Comparison of ENCODE assay signal across 7 mouse cellular contexts in the genomic region with DNA sequence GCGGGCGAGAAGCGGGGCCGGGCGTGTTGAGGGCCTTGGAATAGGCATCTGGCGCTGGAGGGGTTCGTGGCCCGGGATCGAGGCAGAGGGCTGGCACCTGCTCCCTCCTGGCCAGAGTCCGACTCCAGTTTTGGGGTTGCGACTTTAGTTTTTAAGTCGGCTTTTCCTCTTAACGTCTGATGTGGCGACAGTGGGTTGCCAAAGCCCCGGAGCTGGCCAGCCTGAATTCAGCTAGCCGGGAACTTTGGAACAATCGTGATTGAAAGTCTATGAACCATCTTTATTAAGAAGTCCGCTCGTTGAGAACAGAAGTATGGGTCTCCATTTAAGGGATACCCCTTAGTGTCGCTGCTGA. TPM values are rescaled to one million over a fixed set of nuclear protein-coding genes. Genes with fewer than 3 reads are reported as not detected.
A peak's percentile ranks its signal among the peaks of the same experiment; 100 is the strongest.
DNase-seq lines count a peak whose midpoint lies in the region; ATAC-seq and TF ChIP-seq lines count a peak whose summit lies in the region.

No protein-coding gene starts in this region.

- no peak for TF ChIP-seq POLR2A in embryonic fibroblast, embryonic 13.5 days (IDR thresholded peaks at IDR 0.05; ENCODE audit: low read depth, low read length)
- TF ChIP-seq POLR2A in olfactory bulb, adult 2 months (IDR thresholded peaks at IDR 0.05; ENCODE audit: insufficient read depth, low read depth, low read length) = no peak

- TF ChIP-seq CTCF in embryonic fibroblast, embryonic 13.5 days (IDR thresholded peaks at IDR 0.05; ENCODE audit: borderline replicate concordance, insufficient read depth, low read length) = no peak
- no peak for TF ChIP-seq CTCF in olfactory bulb, adult 2 months (IDR thresholded peaks at IDR 0.05; ENCODE audit: insufficient read depth, low read depth, low read length)

- 2% methylated on average over 20 of the region's 20 CpGs for WGBS in lung, embryonic 15.5 days
- WGBS in limb, embryonic 11.5 days = 3% methylated on average over 20 of the region's 20 CpGs
- 0% methylated on average over 20 of the region's 20 CpGs for WGBS in olfactory bulb, adult 2 months

- peak overlapping the region; percentile 41 for H3K9ac ChIP-seq in lung, embryonic 15.5 days
- H3K9ac ChIP-seq in limb, embryonic 11.5 days (ENCODE audit: low read length) = peak overlapping the region; percentile 55

- H3K27ac ChIP-seq in lung, embryonic 15.5 days = 0 out of 2 replicates have a peak overlapping the region, but pooled peaks have one; percentile 16
- no peak overlapping the region for H3K27ac ChIP-seq in embryonic fibroblast, embryonic 13.5 days (ENCODE audit: insufficient read depth, low read length)
- no peak overlapping the region for H3K27ac ChIP-seq in limb, embryonic 11.5 days (replicated peaks; ENCODE audit: low read depth, low read length)
- H3K27ac ChIP-seq in olfactory bulb, adult 2 months (ENCODE audit: insufficient read depth, low read depth, low read length) = peak overlapping the region; percentile 17

- H3K4me2 ChIP-seq in lung, embryonic 15.5 days = peak overlapping the region; percentile 82
- peak overlapping the region; percentile 87 for H3K4me2 ChIP-seq in limb, embryonic 11.5 days (ENCODE audit: low read depth, severe bottlenecking)

- peak overlapping the region; percentile 75 for H3K4me3 ChIP-seq in lung, embryonic 15.5 days
- H3K4me3 ChIP-seq in embryonic fibroblast, embryonic 13.5 days (ENCODE audit: insufficient read depth, low read length) = peak overlapping the region; percentile 64
- peak overlapping the region; percentile 67 for H3K4me3 ChIP-seq in limb, embryonic 11.5 days (ENCODE audit: low read depth, low read length)
- H3K4me3 ChIP-seq in olfactory bulb, adult 2 months (ENCODE audit: insufficient read depth, low read depth, low read length) = peak overlapping the region; percentile 65

- H3K9me3 ChIP-seq in lung, embryonic 15.5 days = no peaks in the 10 kb centered on the region
- no peaks in the 10 kb centered on the region for H3K9me3 ChIP-seq in limb, embryonic 11.5 days (ENCODE audit: control insufficient read depth, low read length)

- H3K27me3 ChIP-seq in lung, embryonic 15.5 days = peaks cover 9% of the 10 kb centered on the region; the same call in 1 of the 2 replicates
- 0 out of 2 replicates have a peak, but pooled peaks cover 6% of the 10 kb centered on the region for H3K27me3 ChIP-seq in limb, embryonic 11.5 days (ENCODE audit: control insufficient read depth, insufficient read depth, low read length)

- ATAC-seq in lung, embryonic 15.5 days (ENCODE audit: borderline replicate concordance, extremely low read depth, low FRiP score, low TSS enrichment) = no peak
- no peak for ATAC-seq in limb, embryonic 11.5 days (ENCODE audit: insufficient number of reproducible peaks, low FRiP score, low TSS enrichment, low read depth)

- peaks cover 11% of the 10 kb centered on the region for H3K4me1 ChIP-seq in lung, embryonic 15.5 days
- peaks cover 6% of the 10 kb centered on the region for H3K4me1 ChIP-seq in embryonic fibroblast, embryonic 13.5 days (ENCODE audit: control insufficient read depth, insufficient read depth, low read length)
- peaks cover 3% of the 10 kb centered on the region; the same call in 1 of the 2 replicates for H3K4me1 ChIP-seq in limb, embryonic 11.5 days (ENCODE audit: control insufficient read depth, insufficient read depth, low read length)
- H3K4me1 ChIP-seq in olfactory bulb, adult 2 months (ENCODE audit: control insufficient read depth, insufficient read depth, low read length) = peaks cover 9% of the 10 kb centered on the region

- H3K36me3 ChIP-seq in lung, embryonic 15.5 days = 0 out of 2 replicates have a peak, but pooled peaks cover 3% of the 10 kb centered on the region
- H3K36me3 ChIP-seq in limb, embryonic 11.5 days (ENCODE audit: control insufficient read depth, insufficient read depth, low read length) = no peaks in the 10 kb centered on the region

- DNase-seq in lung, adult 18-20 months = no peak
- DNase-seq in limb, embryonic 11.5 days (ENCODE audit: low spot score) = no peak
- DNase-seq in testis, postnatal 10 days (ENCODE audit: low spot score) = no peak
- DNase-seq in gastrocnemius, adult 8-10 months (ENCODE audit: low spot score in 2 of 2) = no peak

RNA-seq across cellular contexts. Expression of a gene that starts 0.6 kb away (rescaled TPM):
- polyA plus RNA-seq in lung, embryonic 15.5 days (2015; fragmentation: Nextera tagmentation; extraction: Ambion mirVana) = 18.8 and 19.9 TPM in 2 replicates
- 9.3 and 11.5 TPM in 2 replicates for polyA plus RNA-seq in embryonic fibroblast, embryonic 13.5 days (2011; ENCODE audit: insufficient read length, low read depth, missing spikeins)
- 16.6 and 18.5 TPM in 2 replicates for polyA plus RNA-seq in limb, embryonic 11.5 days (2014; fragmentation: Nextera tagmentation; extraction: Ambion mirVana)
- polyA plus RNA-seq in olfactory bulb, adult 2 months (2012; ENCODE audit: insufficient read depth, insufficient read length, low replicate concordance, missing spikeins) = not detected in 2 replicates
- 10 to 100 TPM; 41.7 to 53.2 (median 46.3) TPM for total RNA-seq in gastrocnemius, adult 8-10 months (2022)

RNA-seq across cellular contexts. Expression of a gene that starts 10.8 kb away (rescaled TPM):
- polyA plus RNA-seq in lung, embryonic 15.5 days (2015; fragmentation: Nextera tagmentation; extraction: Ambion mirVana) = 31.7 and 32.1 TPM in 2 replicates
- 14.3 and 18.9 TPM in 2 replicates for polyA plus RNA-seq in embryonic fibroblast, embryonic 13.5 days (2011; ENCODE audit: insufficient read length, low read depth, missing spikeins)
- 27.2 and 28.8 TPM in 2 replicates for polyA plus RNA-seq in limb, embryonic 11.5 days (2014; fragmentation: Nextera tagmentation; extraction: Ambion mirVana)
- polyA plus RNA-seq in olfactory bulb, adult 2 months (2012; ENCODE audit: insufficient read depth, insufficient read length, low replicate concordance, missing spikeins) = not detected in 2 replicates
- 10 to 100 TPM; 64.2 to 71.5 (median 68.6) TPM for total RNA-seq in gastrocnemius, adult 8-10 months (2022)

RNA-seq across cellular contexts. Expression of a gene that starts 15.0 kb away (rescaled TPM):
- 1.00 and 1.4 TPM in 2 replicates for polyA plus RNA-seq in lung, embryonic 15.5 days (2015; fragmentation: Nextera tagmentation; extraction: Ambion mirVana)
- polyA plus RNA-seq in embryonic fibroblast, embryonic 13.5 days (2011; ENCODE audit: insufficient read length, low read depth, missing spikeins) = not detected in 2 replicates
- polyA plus RNA-seq in limb, embryonic 11.5 days (2014; fragmentation: Nextera tagmentation; extraction: Ambion mirVana) = 0.24 and 0.47 TPM in 2 replicates
- polyA plus RNA-seq in olfactory bulb, adult 2 months (2012; ENCODE audit: insufficient read depth, insufficient read length, low replicate concordance, missing spikeins) = not detected in 2 replicates
- total RNA-seq in gastrocnemius, adult 8-10 months (2022) = 1 to 10 TPM; 2.9 to 3.8 (median 3.3) TPM

RNA-seq across cellular contexts. Expression of a gene that starts 35.4 kb away (rescaled TPM):
- polyA plus RNA-seq in lung, embryonic 15.5 days (2015; fragmentation: Nextera tagmentation; extraction: Ambion mirVana) = 54.4 and 56.6 TPM in 2 replicates
- polyA plus RNA-seq in embryonic fibroblast, embryonic 13.5 days (2011; ENCODE audit: insufficient read length, low read depth, missing spikeins) = 22.2 and 25.6 TPM in 2 replicates
- 65.1 and 66.0 TPM in 2 replicates for polyA plus RNA-seq in limb, embryonic 11.5 days (2014; fragmentation: Nextera tagmentation; extraction: Ambion mirVana)
- polyA plus RNA-seq in olfactory bulb, adult 2 months (2012; ENCODE audit: insufficient read depth, insufficient read length, low replicate concordance, missing spikeins) = not detected in 2 replicates
- 10 to 100 TPM; 10.5 to 13.7 (median 11.9) TPM for total RNA-seq in gastrocnemius, adult 8-10 months (2022)

RNA-seq across cellular contexts. Expression of a gene that starts 35.7 kb away (rescaled TPM):
- polyA plus RNA-seq in lung, embryonic 15.5 days (2015; fragmentation: Nextera tagmentation; extraction: Ambion mirVana) = 41.7 and 44.2 TPM in 2 replicates
- 15.5 and 17.4 TPM in 2 replicates for polyA plus RNA-seq in embryonic fibroblast, embryonic 13.5 days (2011; ENCODE audit: insufficient read length, low read depth, missing spikeins)
- polyA plus RNA-seq in limb, embryonic 11.5 days (2014; fragmentation: Nextera tagmentation; extraction: Ambion mirVana) = 36.8 and 42.1 TPM in 2 replicates
- polyA plus RNA-seq in olfactory bulb, adult 2 months (2012; ENCODE audit: insufficient read depth, insufficient read length, low replicate concordance, missing spikeins) = not detected in 2 replicates
- total RNA-seq in gastrocnemius, adult 8-10 months (2022) = 10 to 100 TPM; 31.0 to 38.6 (median 35.4) TPM

Comparison
In these comparisons a context has a peak if more than half of its experiments do, and no peak if none do; other contexts are left out.
1. H3K27ac ChIP-seq: peak in lung, embryonic 15.5 days (single experiment) and olfactory bulb, adult 2 months (single experiment); none in embryonic fibroblast, embryonic 13.5 days (single experiment) and limb, embryonic 11.5 days (single experiment).
2. RNA of a gene that starts 0.6 kb away (polyA plus RNA-seq): 18.8 to 19.9 TPM in lung, embryonic 15.5 days, 16.6 to 18.5 TPM in limb, embryonic 11.5 days and 9.3 to 11.5 TPM in embryonic fibroblast, embryonic 13.5 days; not detected in olfactory bulb, adult 2 months; every median in the first group is over 10 times any median in the second.
3. RNA of a gene that starts 10.8 kb away (polyA plus RNA-seq): 31.7 to 32.1 TPM in lung, embryonic 15.5 days, 27.2 to 28.8 TPM in limb, embryonic 11.5 days and 14.3 to 18.9 TPM in embryonic fibroblast, embryonic 13.5 days; not detected in olfactory bulb, adult 2 months; every median in the first group is over 10 times any median in the second.
4. Peak in every context shown above with its lines, with median percentiles within 50 percentile points of each other: H3K4me3 ChIP-seq.